Mouse (Mus musculus) liver, adult 2 months (tissue): ENCODE data around the gene Stt3b.

ENCODE experiments used
- CTCF ChIP-seq: fragments of 200-500 bp; IDR thresholded peaks from 2 replicates; pipeline ENCODE4 v1.5.1; 2011; ENCODE audit warnings: low read depth, low read length, control low read depth
- POLR2A ChIP-seq: fragments of 200-500 bp; IDR thresholded peaks from 2 replicates; pipeline ENCODE4 v1.6.1; 2011; ENCODE audit warnings: low read length, control low read depth; ENCODE audit not compliant: insufficient read depth; ENCODE audit errors: extremely low read depth

- TF ChIP-seq CTCF, result no peak
- TF ChIP-seq POLR2A, result no peak
These were observed 65.1 kb downstream of the Stt3b start for GRCm38 (mm10) chr9:115245092-115245491.
